Mouse (Mus musculus): Measurements from ENCODE around the gene Fam189a1. TPM values are rescaled to one million over a fixed set of nuclear protein-coding genes. Genes with fewer than 3 reads are reported as not detected.

Gene Fam189a1
- polyA plus RNA-seq, 1 experiment: not detected

DNA sequence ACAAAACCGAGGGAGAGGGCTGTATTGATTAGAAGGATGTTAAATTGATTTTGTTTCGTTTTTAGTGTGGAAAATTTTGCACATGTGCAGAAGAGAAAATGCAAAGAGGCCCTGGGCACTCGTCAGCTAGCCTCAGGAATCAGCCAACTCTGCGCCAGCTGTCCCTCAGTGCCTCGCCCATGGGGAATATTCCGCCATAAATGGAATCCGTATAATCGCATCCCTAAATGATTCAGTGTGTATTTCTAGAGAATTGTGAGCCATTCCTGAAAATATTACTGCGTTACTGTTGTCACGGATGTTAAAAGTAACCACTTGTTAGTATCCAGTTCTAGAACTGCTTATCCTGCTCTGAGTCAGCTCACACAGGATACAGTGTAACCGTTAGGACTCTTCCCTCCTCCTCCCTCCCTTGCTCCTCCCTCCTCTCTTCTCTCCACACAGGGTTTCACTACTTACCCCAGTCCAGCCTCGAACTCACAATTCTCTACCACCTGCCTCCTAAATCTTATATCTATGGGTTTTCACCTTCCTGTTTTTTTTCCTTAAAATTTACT is 299.8 kb downstream of the Fam189a1 start:
- no peaks in the 10 kb centered on the region for H3K27me3 ChIP-seq (ENCODE audit: control insufficient read depth, insufficient read depth, low read length, poor library complexity, severe bottlenecking)
- H3K36me3 ChIP-seq (ENCODE audit: control insufficient read depth, insufficient read depth, low read length, poor library complexity, severe bottlenecking): no peaks in the 10 kb centered on the region
- TF ChIP-seq POLR2A (IDR thresholded peaks at IDR 0.05; ENCODE audit: insufficient read depth, low read length) (no peak), CTCF (IDR thresholded peaks at IDR 0.05; ENCODE audit: low read depth, low read length) (no peak)
- no peaks in the 10 kb centered on the region for H3K4me1 ChIP-seq (ENCODE audit: control insufficient read depth, insufficient read depth, low read length)
- no peak overlapping the region for H3K9ac ChIP-seq (ENCODE audit: low read depth, poor library complexity, severe bottlenecking)
- H3K9me3 ChIP-seq (replicated peaks; ENCODE audit: control insufficient read depth, insufficient read depth, low read length, poor library complexity, severe bottlenecking): no peaks in the 10 kb centered on the region
- no peak overlapping the region for H3K27ac ChIP-seq (ENCODE audit: insufficient read depth, low read length)
- no peak overlapping the region for H3K4me3 ChIP-seq (ENCODE audit: low read depth, low read length)

DNA sequence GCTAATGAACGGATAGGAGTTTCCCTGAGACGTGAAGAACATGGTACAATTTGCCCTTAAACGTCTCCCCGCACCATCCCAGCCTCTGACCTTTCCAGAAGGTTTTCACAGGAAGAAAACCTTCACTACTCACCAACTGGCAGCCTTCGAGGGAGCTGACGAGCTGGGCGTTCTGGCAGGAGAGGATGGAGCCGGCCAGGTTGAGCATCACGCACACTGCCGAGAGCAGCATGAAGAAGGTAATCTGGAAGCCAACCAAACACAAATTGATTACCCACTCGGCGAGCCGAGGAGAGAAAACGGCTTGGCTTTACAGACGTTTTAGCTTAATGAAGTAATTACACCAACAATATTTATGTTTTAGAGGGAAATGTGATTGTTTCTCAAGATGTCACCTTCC is 300.4 kb downstream of the Fam189a1 start:
- Histone ChIP-seq H3K9me3 (replicated peaks; ENCODE audit: control insufficient read depth, insufficient read depth, low read length, poor library complexity, severe bottlenecking) (no peaks in the 10 kb centered on the region), H3K4me3 (ENCODE audit: low read depth, low read length) (no peak overlapping the region), H3K27ac (ENCODE audit: insufficient read depth, low read length) (no peak overlapping the region), H3K9ac (ENCODE audit: low read depth, poor library complexity, severe bottlenecking) (no peak overlapping the region), H3K4me1 (ENCODE audit: control insufficient read depth, insufficient read depth, low read length) (no peaks in the 10 kb centered on the region), H3K36me3 (ENCODE audit: control insufficient read depth, insufficient read depth, low read length, poor library complexity, severe bottlenecking) (no peaks in the 10 kb centered on the region), H3K27me3 (ENCODE audit: control insufficient read depth, insufficient read depth, low read length, poor library complexity, severe bottlenecking) (no peaks in the 10 kb centered on the region)
- no peak for TF ChIP-seq POLR2A (IDR thresholded peaks at IDR 0.05; ENCODE audit: insufficient read depth, low read length)
- TF ChIP-seq EP300 (IDR thresholded peaks at IDR 0.05; ENCODE audit: insufficient read depth, low read depth, low read length): no peak
- no peak for TF ChIP-seq CTCF (IDR thresholded peaks at IDR 0.05; ENCODE audit: low read depth, low read length)

DNA sequence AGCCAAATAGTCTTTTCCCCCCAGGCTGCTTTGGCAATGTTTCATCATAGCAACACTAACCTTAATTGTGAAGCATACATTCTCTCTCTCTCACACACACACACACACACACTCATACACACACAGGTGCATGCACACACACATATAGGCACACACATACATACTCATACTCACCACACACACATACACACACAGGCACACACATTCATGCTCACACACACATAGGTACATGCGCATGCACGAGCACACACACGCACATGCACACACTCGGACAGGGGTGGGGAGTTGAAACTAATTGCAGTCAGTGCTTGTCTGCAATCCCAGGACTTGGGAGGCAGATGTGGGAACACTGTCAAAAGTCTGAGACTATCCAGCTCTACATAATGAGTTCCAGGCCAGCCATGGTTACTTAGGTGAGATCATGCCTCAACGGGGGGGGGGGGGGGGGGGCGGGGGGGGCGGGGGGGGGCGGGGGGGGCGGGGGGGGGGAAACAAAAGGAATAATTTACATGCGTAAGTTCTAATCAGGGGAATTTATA is 300.9 kb downstream of the Fam189a1 start:
- Histone ChIP-seq H3K9me3 (replicated peaks; ENCODE audit: control insufficient read depth, insufficient read depth, low read length, poor library complexity, severe bottlenecking) (no peaks in the 10 kb centered on the region), H3K4me3 (ENCODE audit: low read depth, low read length) (no peak overlapping the region), H3K4me1 (ENCODE audit: control insufficient read depth, insufficient read depth, low read length) (no peaks in the 10 kb centered on the region), H3K36me3 (ENCODE audit: control insufficient read depth, insufficient read depth, low read length, poor library complexity, severe bottlenecking) (no peaks in the 10 kb centered on the region), H3K27me3 (ENCODE audit: control insufficient read depth, insufficient read depth, low read length, poor library complexity, severe bottlenecking) (no peaks in the 10 kb centered on the region), H3K27ac (ENCODE audit: insufficient read depth, low read length) (no peak overlapping the region), H3K9ac (ENCODE audit: low read depth, poor library complexity, severe bottlenecking) (no peak overlapping the region)
- TF ChIP-seq EP300 (IDR thresholded peaks at IDR 0.05; ENCODE audit: insufficient read depth, low read depth, low read length) (no peak), POLR2A (IDR thresholded peaks at IDR 0.05; ENCODE audit: insufficient read depth, low read length) (no peak), CTCF (IDR thresholded peaks at IDR 0.05; ENCODE audit: low read depth, low read length) (no peak)

DNA sequence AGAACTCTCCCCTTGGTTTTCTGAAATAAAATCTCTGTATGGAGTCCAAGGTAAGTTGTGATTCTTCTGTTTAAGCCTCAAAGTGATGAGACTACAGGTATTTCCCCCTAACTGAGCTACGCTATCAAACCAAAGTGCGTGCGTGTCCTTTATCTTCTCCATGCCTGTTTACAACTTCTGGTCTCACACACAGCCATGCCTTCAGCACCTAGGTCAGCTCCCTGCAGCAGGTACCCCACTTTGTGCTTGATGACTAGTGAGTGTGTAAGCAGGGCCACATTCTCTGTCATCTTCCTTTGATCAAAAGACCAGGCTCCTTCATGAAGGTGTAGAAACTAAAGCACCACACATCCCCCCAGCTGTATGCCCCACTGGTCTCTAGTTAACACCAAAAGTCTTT is 305.6 kb downstream of the Fam189a1 start:
- no peaks in the 10 kb centered on the region for H3K36me3 ChIP-seq (ENCODE audit: control insufficient read depth, insufficient read depth, low read length, poor library complexity, severe bottlenecking)
- H3K4me1 ChIP-seq (ENCODE audit: control insufficient read depth, insufficient read depth, low read length): no peaks in the 10 kb centered on the region
- H3K27me3 ChIP-seq (ENCODE audit: control insufficient read depth, insufficient read depth, low read length, poor library complexity, severe bottlenecking): no peaks in the 10 kb centered on the region
- no peak overlapping the region for H3K4me3 ChIP-seq (ENCODE audit: low read depth, low read length)
- TF ChIP-seq EP300 (IDR thresholded peaks at IDR 0.05; ENCODE audit: insufficient read depth, low read depth, low read length): no peak
- no peak overlapping the region for H3K9ac ChIP-seq (ENCODE audit: low read depth, poor library complexity, severe bottlenecking)
- H3K27ac ChIP-seq (ENCODE audit: insufficient read depth, low read length): no peak overlapping the region
- H3K9me3 ChIP-seq (replicated peaks; ENCODE audit: control insufficient read depth, insufficient read depth, low read length, poor library complexity, severe bottlenecking): no peaks in the 10 kb centered on the region

DNA sequence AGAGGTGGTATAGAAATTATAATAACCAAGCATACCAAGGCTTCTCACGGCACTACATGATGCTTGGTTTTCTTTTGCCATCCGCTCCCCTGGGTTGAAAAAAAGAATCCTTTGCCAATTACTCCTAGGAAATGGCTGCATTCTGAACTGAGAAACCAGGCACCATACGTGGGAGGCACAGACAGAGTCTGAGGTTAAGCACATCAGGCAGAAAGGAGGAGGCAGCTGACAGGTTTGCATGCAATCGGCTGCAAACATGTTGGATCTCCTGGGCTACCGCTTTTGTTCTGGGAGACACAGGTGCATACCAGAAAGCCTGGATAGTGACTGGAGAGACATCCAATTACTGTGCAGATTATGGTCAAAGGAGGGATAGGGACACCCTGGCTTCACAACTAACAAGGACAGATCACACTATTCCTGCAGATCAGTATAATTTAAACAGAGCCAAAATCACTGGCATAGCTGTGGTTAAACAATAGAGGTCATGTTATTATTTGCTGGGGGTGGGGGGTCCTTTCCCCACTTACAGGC is 308.9 kb downstream of the Fam189a1 start:
- TF ChIP-seq EP300 (IDR thresholded peaks at IDR 0.05; ENCODE audit: insufficient read depth, low read depth, low read length) (no peak), POLR2A (IDR thresholded peaks at IDR 0.05; ENCODE audit: insufficient read depth, low read length) (no peak), CTCF (IDR thresholded peaks at IDR 0.05; ENCODE audit: low read depth, low read length) (no peak)
- Histone ChIP-seq H3K9ac (ENCODE audit: low read depth, poor library complexity, severe bottlenecking) (no peak overlapping the region), H3K9me3 (replicated peaks; ENCODE audit: control insufficient read depth, insufficient read depth, low read length, poor library complexity, severe bottlenecking) (no peaks in the 10 kb centered on the region), H3K27me3 (ENCODE audit: control insufficient read depth, insufficient read depth, low read length, poor library complexity, severe bottlenecking) (no peaks in the 10 kb centered on the region), H3K4me3 (ENCODE audit: low read depth, low read length) (no peak overlapping the region), H3K36me3 (ENCODE audit: control insufficient read depth, insufficient read depth, low read length, poor library complexity, severe bottlenecking) (no peaks in the 10 kb centered on the region), H3K4me1 (ENCODE audit: control insufficient read depth, insufficient read depth, low read length) (no peaks in the 10 kb centered on the region), H3K27ac (ENCODE audit: insufficient read depth, low read length) (no peak overlapping the region)

DNA sequence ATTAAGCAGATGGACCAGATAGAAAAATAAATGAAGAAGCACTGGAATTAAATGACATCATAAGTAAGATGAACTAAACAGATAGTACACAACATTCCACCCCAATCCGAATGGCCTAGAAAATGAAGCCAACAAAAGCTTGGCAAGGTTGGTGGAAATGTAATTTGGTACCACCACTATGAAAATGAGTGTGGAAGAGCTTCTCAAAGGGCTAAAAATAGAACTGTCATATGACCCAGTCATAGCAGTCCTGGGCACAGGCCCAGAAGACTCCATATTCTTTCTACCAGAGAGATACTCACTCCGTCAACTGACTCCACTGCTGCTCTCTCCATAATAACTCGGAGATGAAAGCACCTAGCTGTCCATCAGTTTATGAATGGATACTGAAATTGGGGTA is 310.3 kb downstream of the Fam189a1 start:
- no peak overlapping the region for H3K9ac ChIP-seq (ENCODE audit: low read depth, poor library complexity, severe bottlenecking)
- no peaks in the 10 kb centered on the region for H3K4me1 ChIP-seq (ENCODE audit: control insufficient read depth, insufficient read depth, low read length)
- H3K9me3 ChIP-seq (replicated peaks; ENCODE audit: control insufficient read depth, insufficient read depth, low read length, poor library complexity, severe bottlenecking): no peaks in the 10 kb centered on the region
- no peaks in the 10 kb centered on the region for H3K27me3 ChIP-seq (ENCODE audit: control insufficient read depth, insufficient read depth, low read length, poor library complexity, severe bottlenecking)
- TF ChIP-seq CTCF (IDR thresholded peaks at IDR 0.05; ENCODE audit: low read depth, low read length): no peak
- TF ChIP-seq POLR2A (IDR thresholded peaks at IDR 0.05; ENCODE audit: insufficient read depth, low read length): no peak
- TF ChIP-seq EP300 (IDR thresholded peaks at IDR 0.05; ENCODE audit: insufficient read depth, low read depth, low read length): no peak
- no peaks in the 10 kb centered on the region for H3K36me3 ChIP-seq (ENCODE audit: control insufficient read depth, insufficient read depth, low read length, poor library complexity, severe bottlenecking)
- H3K27ac ChIP-seq (ENCODE audit: insufficient read depth, low read length): no peak overlapping the region
- no peak overlapping the region for H3K4me3 ChIP-seq (ENCODE audit: low read depth, low read length)

Measured in ES-Bruce4 (cell line).